Mouse (Mus musculus): ENCODE measurements around the gene Gm42906. TPM values are rescaled to one million over a fixed set of nuclear protein-coding genes. Genes with fewer than 3 reads are reported as not detected.

The Gm42906 gene
- polyA plus RNA-seq, 1 experiment from 2014 or later: not detected

DNA sequence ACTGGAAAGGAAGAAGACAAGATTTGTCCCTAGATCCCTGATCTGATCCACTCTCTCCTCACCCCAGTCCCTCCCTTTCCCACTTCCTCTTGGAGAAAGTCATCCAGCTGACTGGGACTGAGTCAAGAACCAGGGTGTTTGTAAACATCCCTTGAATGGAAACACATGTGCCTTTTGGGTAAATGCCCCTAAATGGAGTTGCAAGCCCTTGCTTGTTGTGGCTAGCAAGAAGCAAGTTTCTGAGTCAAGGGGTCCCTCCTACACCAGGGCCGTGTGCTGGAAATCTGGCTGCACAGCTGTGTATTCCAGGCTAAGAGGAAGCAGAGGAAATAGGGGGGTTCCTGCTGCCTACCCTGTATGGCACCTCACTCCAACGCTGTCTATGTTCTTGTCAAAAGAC, 298.2 kb downstream of the Gm42906 start:
- Histone ChIP-seq H3K9ac (ENCODE audit: low read depth, low read length) (no peak overlapping the region), H3K27me3 (ENCODE audit: control insufficient read depth, insufficient read depth, low read length) (no peaks in the 10 kb centered on the region), H3K4me1 (replicated peaks; ENCODE audit: control insufficient read depth, insufficient read depth, low read length) (no peaks in the 10 kb centered on the region), H3K36me3 (ENCODE audit: control insufficient read depth, insufficient read depth, low read length) (no peaks in the 10 kb centered on the region), H3K9me3 (ENCODE audit: control insufficient read depth, low read length) (no peaks in the 10 kb centered on the region), H3K4me3 (ENCODE audit: low read depth, low read length) (no peak overlapping the region), H3K4me2 (replicated peaks; ENCODE audit: low read depth, low read length) (no peak overlapping the region), H3K27ac (ENCODE audit: low read depth, low read length) (no peak overlapping the region)
- DNase-seq (ENCODE audit: low spot score): no peak
- no peak for ATAC-seq (ENCODE audit: low FRiP score)
- WGBS: 82% methylated on average over 2 of the region's 2 CpGs

DNA sequence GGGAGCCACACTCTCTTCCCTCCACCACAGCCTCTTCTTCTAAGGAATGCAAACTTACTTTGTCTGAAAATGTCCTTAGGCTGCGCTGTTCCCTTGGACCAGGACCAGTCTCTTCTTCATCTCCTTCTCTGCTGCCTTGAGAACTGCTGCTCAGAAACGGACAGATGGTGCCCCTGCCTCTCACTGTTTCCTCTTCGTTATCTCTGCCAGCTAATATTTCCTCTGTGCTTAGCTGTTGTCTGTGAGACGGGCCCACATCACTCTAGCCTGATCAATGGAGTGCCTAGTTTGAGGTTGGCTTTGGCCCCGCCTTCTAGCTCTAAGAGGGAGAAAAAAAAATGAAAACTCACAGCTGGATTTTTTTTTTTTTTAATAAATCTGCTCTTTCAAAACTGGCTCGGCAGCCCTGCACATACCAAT, 300.7 kb downstream of the Gm42906 start:
- H3K4me2 ChIP-seq (replicated peaks; ENCODE audit: low read depth, low read length): no peak overlapping the region
- no peaks in the 10 kb centered on the region for H3K36me3 ChIP-seq (ENCODE audit: control insufficient read depth, insufficient read depth, low read length)
- no peak overlapping the region for H3K4me3 ChIP-seq (ENCODE audit: low read depth, low read length)
- no peaks in the 10 kb centered on the region for H3K27me3 ChIP-seq (ENCODE audit: control insufficient read depth, insufficient read depth, low read length)
- no peak overlapping the region for H3K9ac ChIP-seq (ENCODE audit: low read depth, low read length)
- H3K4me1 ChIP-seq (replicated peaks; ENCODE audit: control insufficient read depth, insufficient read depth, low read length): no peaks in the 10 kb centered on the region
- ATAC-seq (ENCODE audit: low FRiP score): no peak
- no peaks in the 10 kb centered on the region for H3K9me3 ChIP-seq (ENCODE audit: control insufficient read depth, low read length)
- WGBS: 62% methylated on average over 6 of the region's 6 CpGs
- DNase-seq (ENCODE audit: low spot score): no peak
- H3K27ac ChIP-seq (ENCODE audit: low read depth, low read length): no peak overlapping the region

DNA sequence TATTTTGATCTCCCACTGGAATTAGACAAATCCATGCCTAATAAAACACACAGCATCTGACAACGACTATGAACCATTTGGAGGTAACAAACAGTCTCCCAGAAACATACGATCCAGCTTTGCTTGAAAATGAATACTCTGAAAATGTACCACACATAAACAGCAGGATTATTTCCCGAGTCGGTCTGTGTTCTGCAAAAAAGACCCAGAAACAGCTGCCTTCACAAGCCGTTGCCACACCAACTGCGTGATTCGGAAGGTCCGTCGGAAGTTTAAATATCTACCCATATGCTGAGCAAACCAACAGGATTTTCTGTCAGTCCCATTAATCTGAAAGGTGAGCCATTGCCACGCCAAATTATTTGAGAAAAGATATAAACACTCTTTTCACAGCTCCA, 301.4 kb downstream of the Gm42906 start:
- Histone ChIP-seq H3K36me3 (ENCODE audit: control insufficient read depth, insufficient read depth, low read length) (no peaks in the 10 kb centered on the region), H3K4me2 (replicated peaks; ENCODE audit: low read depth, low read length) (no peak overlapping the region), H3K4me1 (replicated peaks; ENCODE audit: control insufficient read depth, insufficient read depth, low read length) (no peaks in the 10 kb centered on the region), H3K27ac (ENCODE audit: low read depth, low read length) (no peak overlapping the region), H3K4me3 (ENCODE audit: low read depth, low read length) (no peak overlapping the region), H3K9ac (ENCODE audit: low read depth, low read length) (no peak overlapping the region), H3K27me3 (ENCODE audit: control insufficient read depth, insufficient read depth, low read length) (no peaks in the 10 kb centered on the region), H3K9me3 (ENCODE audit: control insufficient read depth, low read length) (no peaks in the 10 kb centered on the region)
- 83% methylated on average over 10 of the region's 10 CpGs for WGBS
- ATAC-seq (ENCODE audit: low FRiP score) (no peak), DNase-seq (ENCODE audit: low spot score) (no peak)

DNA sequence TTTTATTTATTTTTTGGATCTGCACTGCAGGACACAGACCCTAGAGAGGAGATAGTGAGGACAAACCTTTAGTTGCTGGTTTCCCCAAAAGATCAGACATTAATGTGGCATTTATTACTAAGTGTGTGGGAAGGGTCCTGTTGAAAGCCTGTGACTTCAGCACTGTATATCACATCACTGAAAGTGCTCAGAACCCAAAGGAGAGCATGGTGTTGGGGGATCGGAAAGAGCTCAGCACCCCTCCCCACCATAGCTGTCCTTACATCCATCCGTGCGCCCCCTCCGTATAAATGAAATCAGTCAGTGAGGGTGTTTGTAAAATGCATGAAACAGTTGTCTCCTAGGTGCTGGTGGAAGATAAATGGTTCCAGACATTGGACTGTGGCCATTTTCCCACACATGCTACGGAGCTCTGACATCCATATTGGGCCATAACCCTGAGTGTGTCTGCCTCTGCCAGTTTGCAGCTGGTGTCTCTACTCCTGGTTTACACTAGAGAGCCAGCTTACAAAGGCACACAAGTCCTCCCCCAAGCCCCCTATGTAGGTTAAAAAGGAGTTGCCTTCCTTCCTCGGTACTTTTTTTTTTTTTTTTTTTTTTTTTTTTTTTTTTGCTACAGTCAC, 301.9 kb downstream of the Gm42906 start:
- H3K4me2 ChIP-seq (replicated peaks; ENCODE audit: low read depth, low read length): no peak overlapping the region

DNA sequence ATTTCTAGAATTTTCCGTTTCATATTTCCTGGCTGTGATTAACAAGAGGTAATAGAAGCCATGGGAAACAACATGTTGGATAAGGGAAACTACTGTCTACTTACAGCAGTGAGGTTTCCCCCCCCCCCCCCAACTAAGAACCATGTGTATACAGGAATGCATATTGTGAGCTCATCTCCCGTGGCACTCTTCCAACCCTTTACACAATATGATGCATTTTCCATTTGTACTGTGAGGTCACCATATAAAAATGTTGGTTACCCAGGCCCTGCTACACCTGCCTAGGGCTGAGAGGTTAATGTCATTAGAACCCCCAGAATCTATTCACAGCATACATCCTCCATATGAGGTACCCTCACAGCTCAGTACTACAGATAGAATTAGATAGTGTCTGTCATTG, 310.1 kb downstream of the Gm42906 start:
- no peak overlapping the region for H3K27ac ChIP-seq (ENCODE audit: low read depth, low read length)
- H3K27me3 ChIP-seq (ENCODE audit: control insufficient read depth, insufficient read depth, low read length): no peaks in the 10 kb centered on the region
- WGBS: 83% methylated on average over 2 of the region's 2 CpGs
- DNase-seq (ENCODE audit: low spot score) (no peak), ATAC-seq (ENCODE audit: low FRiP score) (no peak)
- H3K4me3 ChIP-seq (ENCODE audit: low read depth, low read length): no peak overlapping the region
- H3K9me3 ChIP-seq (ENCODE audit: control insufficient read depth, low read length): no peaks in the 10 kb centered on the region
- H3K4me2 ChIP-seq (replicated peaks; ENCODE audit: low read depth, low read length): no peak overlapping the region
- no peaks in the 10 kb centered on the region for H3K4me1 ChIP-seq (replicated peaks; ENCODE audit: control insufficient read depth, insufficient read depth, low read length)
- H3K36me3 ChIP-seq (ENCODE audit: control insufficient read depth, insufficient read depth, low read length): no peaks in the 10 kb centered on the region
- H3K9ac ChIP-seq (ENCODE audit: low read depth, low read length): no peak overlapping the region

More for the DNA sequence above, 301.9 kb downstream of the Gm42906 start:
- no peaks in the 10 kb centered on the region for H3K9me3 ChIP-seq (ENCODE audit: control insufficient read depth, low read length)
- 65% methylated on average over 6 of the region's 6 CpGs for WGBS
- no peaks in the 10 kb centered on the region for H3K36me3 ChIP-seq (ENCODE audit: control insufficient read depth, insufficient read depth, low read length)
- ATAC-seq (ENCODE audit: low FRiP score) (no peak), DNase-seq (ENCODE audit: low spot score) (no peak)
- no peak overlapping the region for H3K27ac ChIP-seq (ENCODE audit: low read depth, low read length)
- no peak overlapping the region for H3K4me3 ChIP-seq (ENCODE audit: low read depth, low read length)
- H3K27me3 ChIP-seq (ENCODE audit: control insufficient read depth, insufficient read depth, low read length): no peaks in the 10 kb centered on the region
- no peak overlapping the region for H3K9ac ChIP-seq (ENCODE audit: low read depth, low read length)
- no peaks in the 10 kb centered on the region for H3K4me1 ChIP-seq (replicated peaks; ENCODE audit: control insufficient read depth, insufficient read depth, low read length)

DNA sequence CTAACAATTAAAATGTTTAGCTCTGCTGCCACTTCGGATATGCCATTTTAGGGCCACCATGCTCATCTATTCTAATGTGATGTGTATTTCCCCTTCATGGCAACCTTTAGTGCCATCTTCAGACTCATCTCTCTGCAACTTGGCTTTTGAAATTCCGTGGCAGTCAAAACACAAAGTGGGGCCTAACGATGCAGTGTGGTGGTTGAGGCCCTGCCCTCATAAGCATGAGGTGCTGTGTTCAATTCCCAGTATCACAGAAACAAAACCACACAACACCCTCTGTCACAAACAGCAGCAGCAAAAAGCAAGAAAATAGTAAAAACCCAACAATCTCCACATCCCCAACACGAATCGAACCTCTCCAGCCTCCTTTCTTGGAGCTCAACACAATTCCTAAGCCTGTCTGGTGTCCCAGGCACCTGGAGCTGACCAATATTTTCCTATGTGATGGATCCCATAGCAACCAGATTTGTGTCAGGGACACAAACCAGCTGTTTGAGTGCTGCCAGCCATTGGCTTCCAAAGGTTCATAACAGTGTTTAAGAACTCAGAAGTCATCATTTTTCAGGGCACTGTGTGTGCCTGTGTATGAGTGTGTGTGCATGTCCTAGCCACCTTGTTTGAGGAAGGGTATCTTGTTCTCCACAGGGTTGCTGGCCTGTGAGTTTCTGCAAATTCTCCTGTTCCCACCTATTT, 311.6 kb downstream of the Gm42906 start:
- H3K4me3 ChIP-seq (ENCODE audit: low read depth, low read length): no peak overlapping the region
- ATAC-seq (ENCODE audit: low FRiP score): no peak
- H3K4me2 ChIP-seq (replicated peaks; ENCODE audit: low read depth, low read length): no peak overlapping the region
- H3K27me3 ChIP-seq (ENCODE audit: control insufficient read depth, insufficient read depth, low read length): no peaks in the 10 kb centered on the region
- H3K9ac ChIP-seq (ENCODE audit: low read depth, low read length): no peak overlapping the region
- H3K9me3 ChIP-seq (ENCODE audit: control insufficient read depth, low read length): no peaks in the 10 kb centered on the region
- no peaks in the 10 kb centered on the region for H3K36me3 ChIP-seq (ENCODE audit: control insufficient read depth, insufficient read depth, low read length)
- DNase-seq (ENCODE audit: low spot score): no peak
- H3K27ac ChIP-seq (ENCODE audit: low read depth, low read length): no peak overlapping the region
- no peaks in the 10 kb centered on the region for H3K4me1 ChIP-seq (replicated peaks; ENCODE audit: control insufficient read depth, insufficient read depth, low read length)
- 84% methylated on average over 5 of the region's 5 CpGs for WGBS

DNA sequence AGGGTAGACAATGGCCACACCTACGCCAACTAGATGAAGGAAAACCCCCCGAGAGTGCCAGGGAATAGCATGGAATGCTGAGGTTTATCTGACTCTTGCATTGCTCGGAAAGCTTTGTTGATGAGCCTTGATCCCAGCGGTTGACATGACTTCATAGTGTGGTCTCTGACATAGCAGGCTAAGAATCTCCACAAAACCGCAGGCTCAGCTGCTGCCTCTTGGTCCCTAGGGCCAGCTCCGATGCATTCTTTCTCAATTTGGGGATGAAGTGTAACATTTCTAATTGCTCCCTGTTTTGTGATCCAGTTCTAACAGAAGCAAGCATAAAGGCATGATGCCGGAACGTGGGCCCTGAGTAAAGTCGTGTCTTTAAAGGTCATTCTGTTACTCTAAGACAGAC, 315.2 kb downstream of the Gm42906 start:
- H3K9me3 ChIP-seq (ENCODE audit: control insufficient read depth, low read length): no peaks in the 10 kb centered on the region

DNA sequence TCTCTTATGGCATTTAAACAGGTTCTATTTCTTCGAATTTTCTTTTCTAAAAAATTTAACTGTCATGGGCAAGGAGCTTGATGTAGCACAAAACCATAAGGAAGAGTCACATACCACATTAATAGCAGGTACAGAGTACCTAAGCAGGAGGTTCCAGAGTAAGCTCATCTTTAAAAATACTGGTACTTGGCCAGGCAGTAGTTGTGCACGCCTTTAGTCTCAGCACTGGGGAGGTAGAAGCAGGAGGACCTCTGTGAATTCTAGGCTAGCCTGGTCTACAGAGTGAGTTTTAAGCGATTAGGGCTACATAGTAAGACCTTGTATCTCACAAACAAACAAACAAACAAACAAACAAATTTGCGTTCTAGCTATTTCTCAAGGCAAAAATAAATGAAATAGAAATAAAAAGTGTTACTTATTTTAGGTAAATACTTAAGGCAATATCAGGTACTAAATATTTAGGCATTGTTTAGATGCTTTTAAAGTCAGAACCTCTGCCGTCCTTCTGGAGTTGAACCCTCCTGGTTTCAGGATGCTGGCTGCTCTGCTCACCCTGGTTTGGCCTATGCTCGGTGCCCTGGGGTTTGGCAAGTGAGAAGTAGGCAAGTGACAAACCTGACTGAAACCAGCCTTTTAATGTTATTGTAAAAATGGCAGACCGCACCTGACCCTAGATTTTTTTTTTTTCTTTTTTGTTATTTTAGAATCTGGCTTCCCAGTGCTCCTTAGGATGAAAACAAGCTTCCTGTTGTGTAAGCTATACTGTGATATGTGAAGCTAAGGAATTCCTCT, 316.7 kb downstream of the Gm42906 start:
- H3K4me3 ChIP-seq (ENCODE audit: low read depth, low read length): no peak overlapping the region
- no peak overlapping the region for H3K27ac ChIP-seq (ENCODE audit: low read depth, low read length)
- H3K27me3 ChIP-seq (ENCODE audit: control insufficient read depth, insufficient read depth, low read length): no peaks in the 10 kb centered on the region
- no peak for ATAC-seq (ENCODE audit: low FRiP score)
- DNase-seq (ENCODE audit: low spot score): no peak
- no peaks in the 10 kb centered on the region for H3K4me1 ChIP-seq (replicated peaks; ENCODE audit: control insufficient read depth, insufficient read depth, low read length)
- no peak overlapping the region for H3K4me2 ChIP-seq (replicated peaks; ENCODE audit: low read depth, low read length)
- H3K9me3 ChIP-seq (ENCODE audit: control insufficient read depth, low read length): no peaks in the 10 kb centered on the region
- no peak overlapping the region for H3K9ac ChIP-seq (ENCODE audit: low read depth, low read length)
- no peaks in the 10 kb centered on the region for H3K36me3 ChIP-seq (ENCODE audit: control insufficient read depth, insufficient read depth, low read length)
- WGBS: 91% methylated on average over 7 of the region's 7 CpGs

More for the DNA sequence above, 315.2 kb downstream of the Gm42906 start:
- no peaks in the 10 kb centered on the region for H3K27me3 ChIP-seq (ENCODE audit: control insufficient read depth, insufficient read depth, low read length)
- H3K4me1 ChIP-seq (replicated peaks; ENCODE audit: control insufficient read depth, insufficient read depth, low read length): no peaks in the 10 kb centered on the region
- no peak overlapping the region for H3K4me2 ChIP-seq (replicated peaks; ENCODE audit: low read depth, low read length)
- H3K4me3 ChIP-seq (ENCODE audit: low read depth, low read length): no peak overlapping the region
- no peak overlapping the region for H3K27ac ChIP-seq (ENCODE audit: low read depth, low read length)
- 85% methylated on average over 9 of the region's 9 CpGs for WGBS
- DNase-seq (ENCODE audit: low spot score): no peak
- H3K9ac ChIP-seq (ENCODE audit: low read depth, low read length): no peak overlapping the region
- no peak for ATAC-seq (ENCODE audit: low FRiP score)
- H3K36me3 ChIP-seq (ENCODE audit: control insufficient read depth, insufficient read depth, low read length): no peaks in the 10 kb centered on the region

Measured in hindbrain, embryonic 11.5 days (tissue).